Mouse (Mus musculus) C2C12 (cell line): Measurements from ENCODE around the gene Ccdc33.

Experiments
- CEBPB ChIP-seq: IDR thresholded peaks from one replicate; pipeline ENCODE4 v1.6.1; 2011; ENCODE audit warnings: low read depth, mild to moderate bottlenecking, control low read depth, moderate library complexity
- CTCF ChIP-seq: IDR thresholded peaks from one replicate; pipeline ENCODE4 v1.5.1; 2011; ENCODE audit not compliant: control insufficient read depth, insufficient read depth, insufficient read length
- USF1 ChIP-seq: IDR thresholded peaks from one replicate; pipeline ENCODE4 v1.6.1; 2011; ENCODE audit warnings: low read depth, mild to moderate bottlenecking, control low read depth, moderate library complexity

DNA sequence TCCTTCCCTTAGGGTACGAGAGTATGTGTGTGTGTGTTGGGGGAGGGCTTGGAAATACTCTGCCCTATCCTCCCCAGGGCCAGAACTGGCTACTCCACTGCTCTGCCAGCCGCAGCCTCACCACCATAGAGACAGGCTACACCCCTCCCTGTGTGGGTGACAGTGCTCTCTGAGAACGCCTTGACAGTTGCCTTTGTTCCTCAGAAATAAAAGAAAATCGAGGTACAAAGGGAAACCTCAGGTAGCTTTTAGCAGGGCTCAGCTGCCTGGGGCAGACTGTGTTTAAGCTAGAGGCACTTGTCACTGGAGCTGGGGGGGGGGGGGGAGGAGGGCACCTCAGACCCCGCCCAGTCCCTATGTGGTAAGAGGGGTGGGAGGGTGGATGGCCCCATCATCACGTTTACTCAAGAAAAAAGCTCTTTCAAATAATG, 6.3 kb downstream of the Ccdc33 start:
- no peak for TF ChIP-seq CTCF
- no peak for TF ChIP-seq CEBPB
- no peak for TF ChIP-seq USF1
